Mouse (Mus musculus) spleen, adult 2 months (tissue): ENCODE measurements at regions not wholly inside any gene's neighbourhood (a gene's known extent, or its start where the extent isn't known, plus 50 kb on each side); places are given as distances from the start of the nearest gene placed in this dataset.

Experiments
- CTCF ChIP-seq: fragments of 200-500 bp; IDR thresholded peaks from 2 replicates; pipeline ENCODE4 v1.5.1; 2011; ENCODE audit warnings: mild to moderate bottlenecking, inconsistent platforms; ENCODE audit not compliant: insufficient read depth, insufficient read length, insufficient replicate concordance; ENCODE audit errors: extremely low read depth
- POLR2A ChIP-seq: fragments of 200-500 bp; IDR thresholded peaks from 2 replicates; pipeline ENCODE4 v1.6.1; 2011; ENCODE audit warnings: low read depth, low read length, inconsistent platforms

DNA sequence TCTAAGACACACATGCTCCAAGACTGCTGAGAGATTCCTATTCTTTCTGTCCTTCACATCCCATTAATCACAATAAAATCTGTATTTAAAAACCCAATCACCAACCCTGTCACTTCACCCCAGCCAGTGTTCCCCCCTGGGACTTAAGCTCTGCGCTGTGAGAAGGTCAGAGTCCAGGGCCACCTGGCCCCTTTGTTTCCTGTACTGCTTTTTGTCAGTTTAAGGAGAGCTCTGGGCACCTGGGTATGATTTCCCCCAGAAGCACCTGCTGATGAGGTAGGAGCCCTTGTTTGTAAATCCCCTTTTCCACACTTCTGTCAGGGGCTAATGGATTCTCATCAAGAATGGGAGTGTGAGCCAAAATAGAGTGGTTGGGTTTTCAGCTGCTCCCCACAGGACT is 319.7 kb upstream of the Pik3r1 start:
- no peak for TF ChIP-seq CTCF
- TF ChIP-seq POLR2A: no peak
